Mouse (Mus musculus) right cerebral cortex, postnatal 36 days (tissue): Measurements from ENCODE around the gene Osbpl2.

Experiments used
- DNase-seq, 2 experiments: peaks; one replicate each; pipeline ENCODE4 v3.0.0; 2022; ENCODE audit warnings: low spot score in 2 of 2, mixed read lengths in 1 of 2

Osbpl2 gene

GRCm38 (mm10) chr2:180118661-180119438 lies at the start of gene Osbpl2:
TSS of gene Osbpl2 (plus strand) at chr2:180119306.
- DNase-seq: peak; percentile 100

GRCm38 (mm10) chr2:180069770-180070480 lies 49.2 kb upstream of the Osbpl2 start:
- DNase-seq: no peak

- peak; percentile 91 to 93 for DNase-seq
Observed at GRCm38 (mm10) chr2:180070481-180071453, 48.3 kb upstream of the Osbpl2 start, which contains the start of gene Mtg2. TSS of gene Mtg2 (plus strand) at chr2:180070588.

GRCm38 (mm10) chr2:180071671-180072070 lies 47.4 kb upstream of the Osbpl2 start:
- no peak for DNase-seq

- no peak for DNase-seq
Observed at GRCm38 (mm10) chr2:180072886-180073285, 46.2 kb upstream of the Osbpl2 start.

- DNase-seq: no peak
Observed at GRCm38 (mm10) chr2:180077622-180078021, 41.5 kb upstream of the Osbpl2 start.

- no peak for DNase-seq
Observed at GRCm38 (mm10) chr2:180080680-180081079, 38.4 kb upstream of the Osbpl2 start.

- DNase-seq: no peak
Observed at GRCm38 (mm10) chr2:180083063-180083462, 36.0 kb upstream of the Osbpl2 start.

GRCm38 (mm10) chr2:180084565-180084964 lies 34.5 kb upstream of the Osbpl2 start:
- no peak for DNase-seq

GRCm38 (mm10) chr2:180085926-180086636 lies 33.0 kb upstream of the Osbpl2 start:
- DNase-seq: no peak

- no peak for DNase-seq
Observed at GRCm38 (mm10) chr2:180086637-180087027, 32.5 kb upstream of the Osbpl2 start.

- no peak for DNase-seq
Observed at GRCm38 (mm10) chr2:180087472-180087871, 31.6 kb upstream of the Osbpl2 start.

- DNase-seq: no peak
Observed at GRCm38 (mm10) chr2:180090285-180090684, 28.8 kb upstream of the Osbpl2 start.

GRCm38 (mm10) chr2:180095711-180096110 lies 23.4 kb upstream of the Osbpl2 start:
- no peak for DNase-seq

GRCm38 (mm10) chr2:180097585-180097984 lies 21.5 kb upstream of the Osbpl2 start:
- no peak for DNase-seq

- no peak for DNase-seq
Observed at GRCm38 (mm10) chr2:180098167-180098566, 20.9 kb upstream of the Osbpl2 start.

GRCm38 (mm10) chr2:180099529-180099928 lies 19.6 kb upstream of the Osbpl2 start:
- DNase-seq: no peak

- no peak for DNase-seq
Observed at GRCm38 (mm10) chr2:180103151-180103977, 15.7 kb upstream of the Osbpl2 start.

- no peak for DNase-seq
Observed at GRCm38 (mm10) chr2:180103978-180104658, 15.0 kb upstream of the Osbpl2 start, which contains the start of gene Hrh3. TSS of gene Hrh3 (minus strand) at chr2:180104488.
